Mouse (Mus musculus) c-Kit-positive CD71-positive TER-119-positive erythroid progenitor cells, embryonic 14.5 days (primary cell): Measurements from ENCODE around the gene Il4i1.

Source experiments
- DNase-seq: peaks from one replicate; pipeline ENCODE4 v3.0.0-alpha.2; 2013; ENCODE audit warnings: low spot score

The Il4i1 gene

GRCm38 (mm10) chr7:44815721-44816469, at the start of gene Il4i1, which contains the start of gene Nup62:
TSS of gene Il4i1 (plus strand) at chr7:44816387.
TSS of gene Nup62 (plus strand) at chr7:44816088.
- DNase-seq, result peak; percentile 97

- peak; percentile 60 for DNase-seq
Measured at GRCm38 (mm10) chr7:44768129-44768528, 48.1 kb upstream of the Il4i1 start.

GRCm38 (mm10) chr7:44770046-44770578, 46.1 kb upstream of the Il4i1 start:
- peak; percentile 74 for DNase-seq

- peak; percentile 74 for DNase-seq
Measured at GRCm38 (mm10) chr7:44772591-44773204, 43.5 kb upstream of the Il4i1 start.

GRCm38 (mm10) chr7:44776849-44777498, 39.2 kb upstream of the Il4i1 start:
- DNase-seq, result peak; percentile 27

GRCm38 (mm10) chr7:44780101-44780500, 36.1 kb upstream of the Il4i1 start:
- no peak for DNase-seq

GRCm38 (mm10) chr7:44789531-44789930, 26.7 kb upstream of the Il4i1 start:
- no peak for DNase-seq

GRCm38 (mm10) chr7:44790066-44790465, 26.1 kb upstream of the Il4i1 start:
- no peak for DNase-seq

- DNase-seq, result no peak
Measured at GRCm38 (mm10) chr7:44792781-44793180, 23.4 kb upstream of the Il4i1 start.

GRCm38 (mm10) chr7:44808927-44809326, 7.3 kb upstream of the Il4i1 start:
- DNase-seq, result no peak

GRCm38 (mm10) chr7:44809466-44809865, 6.7 kb upstream of the Il4i1 start:
- DNase-seq, result no peak

GRCm38 (mm10) chr7:44810365-44810764, 5.8 kb upstream of the Il4i1 start:
- DNase-seq, result no peak

GRCm38 (mm10) chr7:44810819-44811557, 5.2 kb upstream of the Il4i1 start:
- DNase-seq, result no peak

- DNase-seq, result no peak
Measured at GRCm38 (mm10) chr7:44812651-44813325, 3.4 kb upstream of the Il4i1 start.

GRCm38 (mm10) chr7:44813985-44814384, 2.2 kb upstream of the Il4i1 start:
- no peak for DNase-seq

GRCm38 (mm10) chr7:44814423-44814822, 1.8 kb upstream of the Il4i1 start:
- DNase-seq, result no peak

GRCm38 (mm10) chr7:44814952-44815553, 1.1 kb upstream of the Il4i1 start:
- DNase-seq, result no peak

GRCm38 (mm10) chr7:44816470-44817021, 359 bp downstream of the Il4i1 start, which contains the start of gene Atf5:
TSS of gene Atf5 (minus strand) at chr7:44816658.
- DNase-seq, result peak; percentile 62

- no peak for DNase-seq
Measured at GRCm38 (mm10) chr7:44817441-44817840, 1.3 kb downstream of the Il4i1 start.

- DNase-seq, result no peak
Measured at GRCm38 (mm10) chr7:44818164-44818563, 2.0 kb downstream of the Il4i1 start.
